Mouse (Mus musculus): ENCODE data around the gene Nat14.
"Not testable (repeated sequence)": the region's sequence is repeated elsewhere in the genome, so short reads cannot be mapped to it uniquely, and the experiment has no call there.

The Nat14 gene

GRCm38 (mm10) chr7:4921824-4922482 is at the start of gene Nat14:
Gene Nat14 (plus strand): TSS chr7:4922028.
- in situ Hi-C loops (cut with MboI, MseI), result no loop called here

GRCm38 (mm10) chr7:4876753-4877221 is 45.0 kb upstream of the Nat14 start, which contains the start of gene Isoc2a:
Gene Isoc2a (plus strand): TSS chr7:4877153.
- in situ Hi-C loops (cut with MboI, MseI), result no loop called here

- in situ Hi-C loops (cut with MboI, MseI), result no loop called here
These were observed 44.6 kb upstream of the Nat14 start for GRCm38 (mm10) chr7:4877226-4877625.

GRCm38 (mm10) chr7:4878186-4878585 is 43.6 kb upstream of the Nat14 start:
- in situ Hi-C loops (cut with MboI, MseI), result no loop called here

- in situ Hi-C loops (cut with MboI, MseI), result not testable (repeated sequence)
These were observed 42.8 kb upstream of the Nat14 start for GRCm38 (mm10) chr7:4879036-4879435.

- in situ Hi-C loops (cut with MboI, MseI), result no loop called here
These were observed 35.1 kb upstream of the Nat14 start for GRCm38 (mm10) chr7:4886680-4887079.

- in situ Hi-C loops (cut with MboI, MseI), result loop anchor here (5.0 kb wide), 1 partner anchor 73 kb away; no protein-coding TSS in a partner anchor
These were observed 26.6 kb upstream of the Nat14 start for GRCm38 (mm10) chr7:4895186-4895585.

GRCm38 (mm10) chr7:4898851-4899648 is 22.8 kb upstream of the Nat14 start:
- in situ Hi-C loops (cut with MboI, MseI), result loop anchor here (5.0 kb wide), 1 partner anchor 77 kb away; no protein-coding TSS in a partner anchor

GRCm38 (mm10) chr7:4899649-4900522 is 21.9 kb upstream of the Nat14 start:
- in situ Hi-C loops (cut with MboI, MseI), result loop anchor here (5.0 kb wide), 1 partner anchor 78 kb away; no protein-coding TSS in a partner anchor

- in situ Hi-C loops (cut with MboI, MseI), result no loop called here
These were observed 21.3 kb upstream of the Nat14 start for GRCm38 (mm10) chr7:4900523-4900851.

GRCm38 (mm10) chr7:4901171-4901570 is 20.7 kb upstream of the Nat14 start:
- in situ Hi-C loops (cut with MboI, MseI), result no loop called here

GRCm38 (mm10) chr7:4902404-4902803 is 19.4 kb upstream of the Nat14 start:
- in situ Hi-C loops (cut with MboI, MseI), result no loop called here

GRCm38 (mm10) chr7:4906466-4906950 is 15.3 kb upstream of the Nat14 start, which contains the start of gene Gm36210:
Gene Gm36210 (minus strand): TSS chr7:4906516.
- in situ Hi-C loops (cut with MboI, MseI), result no loop called here

GRCm38 (mm10) chr7:4911561-4911960 is 10.3 kb upstream of the Nat14 start:
- in situ Hi-C loops (cut with MboI, MseI), result no loop called here

GRCm38 (mm10) chr7:4912248-4912647 is 9.6 kb upstream of the Nat14 start:
- in situ Hi-C loops (cut with MboI, MseI), result no loop called here

GRCm38 (mm10) chr7:4915007-4915665 is 6.7 kb upstream of the Nat14 start, which contains the start of gene Zfp628:
Gene Zfp628 (plus strand): TSS chr7:4915217.
- in situ Hi-C loops (cut with MboI, MseI), result no loop called here

- in situ Hi-C loops (cut with MboI, MseI), result no loop called here
These were observed 6.0 kb upstream of the Nat14 start for GRCm38 (mm10) chr7:4915669-4916416.

- in situ Hi-C loops (cut with MboI, MseI), result no loop called here
These were observed 4.3 kb upstream of the Nat14 start for GRCm38 (mm10) chr7:4917494-4917893.

- in situ Hi-C loops (cut with MboI, MseI), result no loop called here
These were observed 3.1 kb upstream of the Nat14 start for GRCm38 (mm10) chr7:4918681-4919080.

- in situ Hi-C loops (cut with MboI, MseI), result no loop called here
These were observed 2.7 kb upstream of the Nat14 start for GRCm38 (mm10) chr7:4919096-4919495.
